Mouse (Mus musculus) left cerebral cortex, postnatal 14 days (tissue): ENCODE results near the gene Fam53a. TPM values are rescaled to one million over a fixed set of nuclear protein-coding genes. Genes with fewer than 3 reads are reported as not detected.

Source experiments
- DNase-seq, 2 experiments: peaks; one replicate each; pipeline ENCODE4 v3.0.0; 2021 to 2022; ENCODE audit warnings: low spot score in 2 of 2, mixed read lengths in 1 of 2
- intact Hi-C: fragments of 180-260 bp; cut with DNase I; formaldehyde crosslinking; loops from one replicate; pipeline ENCODE4 v1.15.1; 2025
- total RNA-seq, 2 experiments: library from RNA; stranded (reverse); gene quantifications; 2 replicates each; pipeline ENCODE4 v1.2.3; 2021

The Fam53a gene
- total RNA-seq, 2 experiments from 2014 or later, result 22.4 to 23.9 TPM

- no peak for DNase-seq
- intact Hi-C loops, result no loop called here
Measured at GRCm38 (mm10) chr5:33637606-33638350, 8.3 kb upstream of the Fam53a start.

DNA sequence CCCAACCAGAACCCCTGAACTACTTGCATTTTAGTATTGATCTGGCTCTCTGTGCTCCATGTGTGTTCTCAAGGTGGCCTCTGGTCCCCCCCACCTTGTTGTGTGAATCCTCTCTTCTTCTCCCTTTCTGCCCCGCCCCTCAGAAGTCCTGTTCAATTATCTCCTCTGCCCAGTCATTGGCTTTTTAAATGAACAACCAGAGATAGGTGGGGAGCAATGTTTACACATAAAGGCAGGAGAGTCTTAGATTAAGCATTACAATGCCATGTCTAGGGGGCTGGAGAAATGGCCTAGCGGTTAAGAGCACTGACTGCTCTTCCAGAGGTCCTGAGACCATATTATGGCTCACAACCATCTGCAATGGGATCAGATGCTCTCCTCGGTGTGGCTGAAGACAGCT lies 5.9 kb upstream of the Fam53a start:
- no peak for DNase-seq

GRCm38 (mm10) chr5:33632526-33632925 lies 3.1 kb upstream of the Fam53a start:
- intact Hi-C loops, result no loop called here
- peak in 1 of 2 experiments; percentile 51 for DNase-seq

More for the DNA sequence above, 5.9 kb upstream of the Fam53a start:
- intact Hi-C loops, result no loop called here

GRCm38 (mm10) chr5:33630615-33631014 lies 1.2 kb upstream of the Fam53a start:
- no peak for DNase-seq
- intact Hi-C loops, result no loop called here

GRCm38 (mm10) chr5:33630061-33630460 lies 626 bp upstream of the Fam53a start:
- intact Hi-C loops, result no loop called here
- peak in 1 of 2 experiments; percentile 27 for DNase-seq

DNA sequence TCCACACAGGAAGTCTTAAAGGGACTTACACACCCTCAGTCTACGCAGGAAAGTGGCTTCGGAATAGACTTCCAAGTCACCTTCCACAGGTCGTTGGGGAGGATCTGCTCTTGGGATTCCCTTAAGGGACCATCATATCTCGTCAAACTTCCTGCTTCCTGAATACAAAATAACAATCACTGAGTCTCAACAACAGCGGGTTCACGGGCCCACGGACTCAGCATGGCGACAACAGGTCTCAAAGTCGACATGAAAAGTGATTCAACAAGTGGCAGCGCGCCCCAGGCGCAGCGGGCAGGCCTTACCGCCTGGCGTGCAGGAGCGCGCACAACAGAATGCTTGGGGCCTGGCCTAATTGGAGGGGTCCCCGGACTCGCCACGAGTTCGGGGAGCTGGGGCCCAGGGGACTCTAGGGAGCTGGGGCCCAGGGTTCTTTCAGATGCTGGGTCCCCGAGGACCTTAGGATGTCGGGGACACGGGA lies 575 bp downstream of the Fam53a start:
- DNase-seq, result peak; percentile 40 to 46
- intact Hi-C loops, result no loop called here

GRCm38 (mm10) chr5:33627968-33628367 lies 1.5 kb downstream of the Fam53a start:
- intact Hi-C loops, result no loop called here
- no peak for DNase-seq

DNA sequence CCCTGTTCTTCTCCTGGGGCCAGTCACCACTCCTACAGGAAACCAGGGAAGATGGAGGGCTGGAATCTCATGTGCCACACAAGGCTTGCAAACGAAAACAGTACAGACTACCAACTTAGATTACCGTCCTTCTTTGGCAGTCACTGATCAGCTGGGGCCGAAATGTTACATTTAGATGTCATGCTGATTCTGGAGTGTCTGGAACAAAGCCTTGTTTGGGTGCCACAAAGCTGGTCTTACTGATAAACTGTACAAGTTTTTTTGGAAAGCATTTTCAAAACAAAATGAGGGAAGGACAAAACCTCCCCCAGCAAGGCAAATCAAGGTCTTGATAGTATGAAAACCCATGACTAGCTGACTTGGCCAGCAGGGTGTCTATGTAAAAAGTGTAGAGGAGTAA lies 5.7 kb downstream of the Fam53a start:
- intact Hi-C loops, result no loop called here
- no peak for DNase-seq

DNA sequence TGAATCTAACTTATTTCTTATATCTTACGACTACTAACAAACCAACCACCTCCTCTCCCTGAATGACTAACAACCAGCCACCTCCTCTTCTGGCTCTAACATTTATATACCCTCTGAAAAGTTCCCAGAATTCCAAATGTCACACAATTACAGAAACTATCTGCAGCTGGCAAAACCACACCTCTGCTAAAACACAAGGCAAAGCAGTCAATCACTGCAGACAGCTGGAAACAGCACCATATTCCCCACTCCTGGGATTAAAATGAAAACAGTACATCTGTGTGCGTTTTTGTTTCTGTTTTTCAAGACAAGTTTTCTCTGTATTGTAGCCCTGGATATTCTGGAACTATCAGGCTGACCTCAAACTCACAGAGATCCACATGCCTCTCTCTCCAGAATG lies 6.8 kb downstream of the Fam53a start:
- intact Hi-C loops, result no loop called here
- DNase-seq, result no peak

DNA sequence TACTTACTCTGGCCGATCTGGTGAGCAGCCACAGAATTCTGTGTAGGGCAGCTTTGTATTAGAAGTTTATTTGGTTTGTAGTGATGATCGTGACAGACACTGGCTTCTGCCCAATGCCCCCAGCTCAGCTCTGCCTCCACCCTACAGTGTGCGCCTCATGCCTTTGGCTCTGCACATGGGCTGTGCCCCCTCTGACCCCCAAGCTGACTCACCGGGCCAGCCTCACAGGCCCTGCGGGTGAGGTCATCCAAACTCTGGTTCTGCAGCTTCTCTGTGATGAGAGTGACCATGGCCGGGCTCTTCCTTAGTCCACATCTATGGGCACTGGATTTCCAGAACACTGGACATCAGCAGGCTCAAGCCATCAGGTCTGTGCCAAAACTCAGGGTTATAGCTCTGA lies 15.0 kb downstream of the Fam53a start:
- DNase-seq, result no peak
- intact Hi-C loops, result no loop called here

- intact Hi-C loops, result no loop called here
- no peak for DNase-seq
Measured at GRCm38 (mm10) chr5:33611795-33612194, 17.6 kb downstream of the Fam53a start.

DNA sequence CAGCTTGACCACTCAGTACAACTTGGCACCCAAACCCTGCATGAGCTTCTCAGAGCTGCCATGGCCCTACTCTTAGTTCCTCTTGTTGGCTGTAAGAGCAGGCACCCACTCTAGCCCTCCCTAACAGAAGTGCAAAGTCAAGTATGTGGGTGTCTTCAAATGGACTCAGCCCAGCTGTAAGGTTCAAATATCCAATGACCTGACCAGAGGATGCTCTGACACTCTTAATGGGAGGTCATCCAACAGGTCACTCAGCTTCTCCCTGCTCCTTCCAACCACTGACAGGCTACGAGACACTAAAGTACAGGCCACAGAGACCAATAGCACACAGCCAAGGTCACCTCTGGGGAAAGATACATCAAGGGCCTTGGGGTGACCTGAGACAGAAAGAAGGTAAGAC lies 20.2 kb downstream of the Fam53a start:
- DNase-seq, result no peak
- intact Hi-C loops, result no loop called here

GRCm38 (mm10) chr5:33607434-33607833 lies 22.0 kb downstream of the Fam53a start:
- intact Hi-C loops, result no loop called here
- DNase-seq, result no peak

DNA sequence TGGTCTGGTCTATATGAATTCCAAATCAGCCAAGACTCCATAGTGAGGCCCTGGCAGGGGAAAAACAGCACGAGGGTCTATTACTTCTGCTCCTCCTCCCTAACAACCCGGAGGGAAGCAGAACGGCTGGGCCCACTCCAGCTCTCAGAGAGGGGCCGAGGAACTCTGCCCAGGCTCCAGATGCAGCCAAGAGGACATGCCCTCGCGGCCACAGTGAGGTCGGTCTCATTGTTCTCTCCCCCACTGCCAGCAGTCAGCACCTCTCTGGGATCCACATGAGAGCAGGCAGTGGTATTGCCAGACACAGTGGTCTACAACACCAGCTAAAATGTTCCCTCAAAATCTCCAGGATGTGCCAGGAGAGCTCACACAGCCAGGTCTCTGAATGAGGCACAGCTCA lies 22.8 kb downstream of the Fam53a start:
- intact Hi-C loops, result no loop called here
- DNase-seq, result no peak

DNA sequence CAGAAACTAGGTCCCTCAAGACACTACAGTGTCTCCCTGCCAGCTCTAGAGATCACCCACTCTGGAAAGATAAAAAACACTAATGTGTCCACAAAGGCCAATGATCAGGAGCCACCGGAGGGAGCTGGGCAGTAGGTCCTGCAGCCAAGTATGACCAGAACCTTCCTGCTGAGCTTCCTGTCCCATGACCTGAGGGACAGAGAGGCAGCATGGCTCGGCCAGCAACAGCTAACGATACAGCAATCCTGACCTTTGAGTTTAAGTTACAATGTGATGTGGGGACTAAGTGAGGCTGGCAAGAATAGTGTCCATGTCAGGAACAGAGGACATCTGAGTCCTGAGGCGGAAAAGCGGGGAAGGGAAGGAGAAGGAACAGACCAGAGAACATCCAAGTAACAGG lies 24.1 kb downstream of the Fam53a start:
- intact Hi-C loops, result no loop called here
- DNase-seq, result no peak

GRCm38 (mm10) chr5:33593620-33594019 lies 35.8 kb downstream of the Fam53a start:
- no peak for DNase-seq
- intact Hi-C loops, result no loop called here

GRCm38 (mm10) chr5:33589221-33589888 lies 40.1 kb downstream of the Fam53a start:
- intact Hi-C loops, result loop anchor here (1.0 kb wide), 1 partner anchor 195 kb away; no protein-coding TSS in a partner anchor
- DNase-seq, result peak; percentile 68 to 80

DNA sequence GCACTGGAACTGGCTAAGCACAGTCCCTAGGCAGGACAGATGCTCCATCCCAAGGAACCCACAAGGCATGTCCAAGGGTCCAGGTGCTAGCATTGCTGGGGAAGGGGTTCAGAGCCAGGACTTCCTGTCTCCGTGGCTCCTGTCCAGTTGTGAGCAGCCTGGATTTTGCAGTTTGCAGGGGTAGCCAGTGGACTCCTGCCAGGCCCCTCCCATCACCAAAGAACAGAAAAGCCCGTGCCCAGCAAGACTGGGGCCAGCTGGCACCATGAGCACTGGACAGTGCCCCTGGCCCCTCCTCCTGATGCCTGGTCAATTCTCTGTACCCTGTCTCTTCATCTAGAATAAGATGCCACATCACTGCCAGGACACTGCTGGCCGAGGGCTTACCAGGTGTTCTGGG lies 41.4 kb downstream of the Fam53a start:
- DNase-seq, result no peak
- intact Hi-C loops, result no loop called here

DNA sequence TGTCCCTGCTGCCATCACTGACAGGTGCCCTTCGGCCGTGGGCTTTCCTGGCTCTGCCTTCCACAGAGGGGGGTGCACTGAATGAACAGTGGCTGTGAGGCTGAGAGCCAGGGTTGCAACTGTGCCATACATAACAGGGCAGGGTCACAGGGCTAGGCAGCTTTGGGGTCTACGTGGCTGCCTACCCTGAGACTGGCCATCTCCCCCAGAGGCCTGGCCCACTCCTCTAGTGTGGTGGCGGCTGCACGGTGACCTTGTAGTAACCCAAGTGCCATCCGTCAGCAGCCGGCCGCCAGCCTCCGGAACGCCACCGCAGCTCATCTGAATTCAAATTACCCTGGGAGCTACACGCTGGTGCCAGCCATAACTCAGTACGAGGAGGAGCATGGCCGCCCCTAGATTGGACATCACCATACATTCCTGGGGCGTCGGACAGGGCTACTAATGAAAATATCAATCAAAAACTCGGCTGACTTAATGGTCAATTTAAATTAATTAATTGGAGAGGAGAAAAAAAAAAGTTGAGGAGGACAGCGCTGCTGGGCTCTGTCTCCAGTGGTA lies 41.9 kb downstream of the Fam53a start:
- no peak for DNase-seq
- intact Hi-C loops, result no loop called here

DNA sequence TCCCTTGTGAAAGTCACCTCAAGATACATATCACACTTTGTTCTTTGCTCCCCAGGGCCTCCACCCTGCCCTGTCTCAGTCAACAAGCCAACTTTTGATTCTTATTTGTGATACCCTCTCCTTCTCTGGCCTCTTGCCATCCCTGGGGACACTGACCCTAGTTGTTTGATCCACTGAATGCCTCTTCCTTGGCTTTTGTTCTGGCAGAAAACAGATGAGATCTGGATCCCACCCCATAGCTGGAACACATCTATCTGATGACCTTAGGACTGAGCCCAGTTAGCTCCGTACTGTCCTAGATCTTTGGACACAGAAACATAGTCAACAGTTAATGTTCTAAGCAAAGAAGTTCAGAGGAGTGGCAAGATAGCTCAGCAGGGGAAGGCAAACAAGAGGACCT lies 49.1 kb downstream of the Fam53a start:
- intact Hi-C loops, result no loop called here
- no peak for DNase-seq

DNA sequence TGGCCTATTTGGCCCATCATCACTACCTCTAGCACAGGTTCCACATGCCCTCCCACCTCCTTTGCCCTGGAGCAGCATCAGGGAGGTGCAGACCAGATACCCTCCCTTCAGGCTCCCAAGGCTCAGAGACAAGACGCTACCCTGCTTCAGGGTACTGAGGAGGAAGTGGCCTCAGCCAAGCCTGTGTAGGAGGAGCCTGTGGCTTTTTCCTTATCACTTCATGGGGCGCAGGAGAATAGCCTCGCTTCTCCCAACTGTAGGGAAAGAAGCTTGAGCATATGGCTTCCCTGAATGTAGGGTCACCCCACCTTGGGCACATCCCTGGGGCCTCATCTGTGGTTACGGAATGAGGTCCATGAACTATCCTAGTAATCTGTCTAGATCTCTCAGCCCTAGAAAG lies 55.2 kb downstream of the Fam53a start:
- intact Hi-C loops, result no loop called here

More for the DNA sequence above, 55.2 kb downstream of the Fam53a start:
- DNase-seq, result no peak
